Mouse (Mus musculus) spleen, embryonic (tissue): ENCODE measurements around the gene Tmem204.

Experiments
- CTCF ChIA-PET: fragments of 350-600 bp; sonication (Branson Sonifier 250); formaldehyde crosslinking; loops from one replicate; lab custom pipeline; 2022; lab: Charles Lee

Tmem204 gene

DNA sequence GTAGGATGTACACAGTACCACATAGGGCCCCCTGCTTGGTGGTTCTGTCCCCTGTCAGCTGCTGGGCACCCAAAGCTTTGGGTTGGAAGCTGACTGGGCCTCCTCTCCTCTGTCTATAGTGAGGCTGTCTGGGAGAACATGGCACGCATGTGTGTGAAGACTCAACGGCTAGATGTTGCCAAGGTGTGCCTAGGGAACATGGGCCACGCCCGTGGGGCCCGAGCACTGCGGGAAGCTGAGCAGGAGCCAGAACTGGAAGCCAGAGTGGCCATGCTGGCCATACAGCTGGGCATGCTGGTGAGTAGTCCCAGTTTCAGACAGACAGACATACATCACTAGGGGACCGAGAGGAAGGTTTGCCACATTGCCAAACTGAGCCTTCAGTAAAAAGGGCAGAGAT, 3.3 kb upstream of the Tmem204 start:
- CTCF ChIA-PET = interaction anchor here (0.6 kb wide), 1 partner anchor 62 kb away, joined by 3 read pairs; no protein-coding TSS in a partner anchor

DNA sequence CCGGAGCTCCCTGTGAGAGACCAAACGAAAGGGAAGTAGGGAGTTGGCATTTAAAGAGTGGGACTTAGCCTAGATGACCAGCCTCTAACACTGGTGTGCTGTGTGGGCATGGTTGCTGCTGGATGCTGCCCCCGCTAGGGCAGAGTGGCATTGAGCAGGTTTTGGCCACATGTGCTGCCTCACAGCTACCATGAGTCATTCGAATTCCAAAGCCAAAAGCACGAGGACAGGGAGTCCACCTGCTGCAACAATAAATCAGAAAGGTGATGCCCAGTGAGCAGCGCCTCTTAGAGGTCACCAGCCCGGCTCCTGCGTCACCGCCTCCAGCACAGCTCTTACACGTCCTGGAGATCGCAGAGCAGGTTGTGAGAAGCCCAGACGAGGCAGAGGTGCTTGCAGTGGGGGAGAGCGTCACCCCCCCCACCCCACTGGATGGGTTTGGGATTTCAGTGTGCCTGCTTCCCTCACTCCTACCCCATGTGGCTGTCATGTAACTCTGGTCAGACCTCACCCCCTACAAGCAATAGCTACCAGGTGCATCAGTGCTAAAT, 1.5 kb upstream of the Tmem204 start:
- CTCF ChIA-PET = no interaction called here

DNA sequence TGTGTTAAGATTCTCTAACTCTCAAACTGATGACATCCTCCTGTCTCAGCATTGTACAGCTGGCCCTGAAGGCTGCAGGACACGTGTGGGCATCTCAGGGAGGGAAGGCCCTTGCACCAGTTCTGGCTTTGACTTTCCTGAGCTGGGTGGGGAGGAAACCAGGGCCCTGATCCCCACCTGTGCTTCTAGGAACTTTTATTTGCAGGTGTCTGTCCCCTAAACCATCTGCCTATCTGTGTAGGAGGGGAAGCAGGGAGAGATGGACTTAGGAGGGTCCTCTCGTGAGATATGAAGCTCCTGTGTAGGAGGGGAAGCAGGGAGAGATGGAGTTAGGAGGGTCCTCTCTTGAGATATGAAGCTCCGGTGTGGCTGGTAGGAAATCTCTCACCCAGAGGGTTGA, 504 bp downstream of the Tmem204 start:
- CTCF ChIA-PET = no interaction called here

DNA sequence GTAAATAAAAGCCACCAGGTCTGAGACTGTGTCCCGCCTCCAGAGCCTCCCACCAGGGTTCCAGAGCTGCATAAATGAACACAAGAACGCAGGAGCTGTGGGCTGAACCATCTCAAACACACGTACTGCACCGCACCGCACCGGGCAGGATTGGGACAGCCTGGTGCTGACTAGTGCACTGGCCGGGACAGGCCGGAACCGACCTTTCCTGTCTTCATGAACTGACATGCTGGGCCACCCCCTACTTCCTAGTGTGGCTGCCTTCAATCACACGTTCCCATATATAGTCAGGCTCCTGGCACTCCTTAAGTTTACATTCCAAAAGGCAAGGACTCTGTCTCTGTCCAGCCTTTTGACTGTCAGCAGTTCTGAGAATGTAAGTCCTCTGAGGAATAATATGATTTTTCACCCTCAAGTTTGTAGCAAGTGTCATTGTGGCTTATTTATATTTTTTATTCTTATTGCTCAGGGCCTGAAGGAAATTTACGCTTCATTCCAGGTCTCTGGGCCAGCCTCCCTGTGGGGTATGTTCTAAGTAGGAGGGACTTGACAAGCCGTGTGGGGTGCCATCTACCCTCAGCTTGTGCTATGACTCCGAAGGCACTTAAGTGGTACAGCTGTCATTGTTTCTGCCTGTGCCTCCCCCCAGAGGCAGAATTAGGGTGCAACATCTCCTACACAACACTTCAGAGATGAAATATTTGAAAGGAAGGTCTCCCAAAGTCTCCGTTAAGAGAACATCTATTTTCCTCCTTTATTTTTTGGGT, 1.1 kb downstream of the Tmem204 start:
- CTCF ChIA-PET = no interaction called here

DNA sequence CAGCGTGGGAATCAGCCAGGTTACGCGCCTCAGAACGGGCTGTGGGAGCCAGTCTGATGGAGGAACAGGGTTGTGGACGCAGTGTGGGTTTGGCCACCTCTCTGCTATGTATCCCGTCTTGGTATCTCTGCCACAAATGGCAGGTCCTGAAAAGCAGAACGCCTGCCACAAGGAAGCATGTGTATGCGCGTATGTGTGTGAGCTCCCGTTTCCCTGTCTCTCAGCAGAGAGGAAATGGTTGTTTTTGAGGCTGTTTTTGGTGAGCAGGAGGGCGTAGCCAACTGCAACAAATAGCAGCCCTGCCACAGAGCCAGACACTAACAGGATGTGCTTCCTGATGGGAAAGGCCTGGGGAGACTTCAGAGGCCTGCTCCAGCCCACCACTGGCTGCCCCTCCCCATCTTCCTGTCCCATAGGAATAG, 2.4 kb downstream of the Tmem204 start:
- CTCF ChIA-PET = no interaction called here

DNA sequence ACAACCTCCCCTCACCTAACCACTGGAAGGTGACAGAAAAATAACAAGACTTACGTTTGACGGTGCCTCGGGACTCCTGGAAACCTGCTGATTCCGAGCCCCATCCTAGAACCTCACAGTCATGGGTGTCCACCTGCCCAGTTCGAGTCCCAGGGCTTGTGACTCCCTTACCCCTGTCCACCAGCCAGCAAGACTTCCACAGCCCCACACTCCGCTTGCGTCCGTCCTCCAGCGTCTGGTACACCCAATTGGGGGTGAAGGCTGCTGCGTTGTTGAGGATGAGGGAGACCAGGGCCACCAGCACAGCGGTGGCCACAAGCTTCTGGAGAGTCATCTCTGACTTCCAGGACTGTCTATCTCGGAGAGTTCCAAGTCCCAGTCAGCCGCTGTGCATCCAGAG, 3.2 kb downstream of the Tmem204 start:
- CTCF ChIA-PET = no interaction called here

DNA sequence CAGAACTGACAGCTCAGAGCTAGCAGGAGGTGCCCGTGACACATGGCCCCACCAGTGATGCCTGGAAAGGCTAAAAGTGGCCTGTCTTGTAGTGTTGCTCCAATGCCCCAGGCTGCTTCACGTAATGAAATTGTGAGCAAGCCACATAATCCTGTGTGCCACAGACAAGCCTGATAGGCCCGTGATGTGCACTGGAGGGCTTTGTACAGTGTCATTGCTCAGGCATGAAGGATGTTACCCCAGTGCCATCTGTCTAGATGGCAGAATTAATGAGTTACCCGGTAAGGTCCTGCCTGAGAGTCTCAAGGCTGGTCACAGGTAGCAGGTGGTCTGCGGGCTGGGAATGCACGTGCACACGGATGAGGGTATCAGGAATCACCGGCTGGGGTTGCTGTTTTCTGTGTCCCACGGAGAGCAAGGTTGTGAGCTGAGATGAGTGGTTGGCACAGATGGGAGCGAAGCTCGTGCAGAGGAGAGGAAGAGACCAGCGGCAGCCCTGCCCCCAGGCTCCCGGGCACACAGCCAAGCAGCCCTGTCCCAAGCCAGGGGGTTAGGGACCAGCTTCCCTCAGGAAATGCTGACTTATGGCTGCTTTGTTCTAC, 5.5 kb downstream of the Tmem204 start:
- CTCF ChIA-PET = no interaction called here

DNA sequence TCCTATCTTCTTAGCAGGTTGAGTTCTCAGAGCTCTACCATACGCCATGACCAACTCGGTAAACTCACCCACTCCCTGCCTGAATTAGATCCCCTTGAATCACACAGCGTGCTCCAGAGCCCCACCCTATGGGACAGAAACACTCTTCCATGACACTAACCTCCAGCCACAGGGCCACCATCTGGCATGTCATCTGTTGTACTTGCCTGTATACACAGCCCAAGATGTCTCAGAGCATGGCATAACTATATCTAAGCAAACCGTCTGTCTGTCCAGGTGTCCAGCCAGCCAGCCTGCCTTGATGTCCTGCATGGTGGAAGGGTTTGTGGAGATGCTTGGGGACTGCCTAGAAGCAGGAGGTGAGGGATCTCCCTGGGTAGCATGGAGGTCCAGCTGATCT, 6.5 kb downstream of the Tmem204 start:
- CTCF ChIA-PET = no interaction called here

DNA sequence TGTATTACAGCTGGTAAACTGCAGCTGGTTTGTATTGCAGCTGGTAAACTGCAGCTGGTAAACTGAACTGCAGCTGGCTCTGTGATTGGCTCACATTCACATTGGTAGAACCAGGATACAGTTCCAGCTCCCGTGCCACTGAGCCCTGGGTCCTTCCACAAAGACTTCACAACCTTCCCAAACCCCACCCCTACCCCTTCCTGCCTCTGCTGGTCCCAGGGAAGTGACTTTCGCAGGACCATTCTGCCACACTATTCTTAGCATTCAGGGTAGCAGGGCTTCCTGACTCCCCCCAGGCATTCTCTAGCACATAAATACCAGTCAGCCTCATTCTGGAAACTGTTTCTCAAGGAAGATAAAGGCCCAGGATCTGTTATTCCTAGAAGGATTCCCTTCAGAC, 14.7 kb downstream of the Tmem204 start:
- CTCF ChIA-PET = no interaction called here

DNA sequence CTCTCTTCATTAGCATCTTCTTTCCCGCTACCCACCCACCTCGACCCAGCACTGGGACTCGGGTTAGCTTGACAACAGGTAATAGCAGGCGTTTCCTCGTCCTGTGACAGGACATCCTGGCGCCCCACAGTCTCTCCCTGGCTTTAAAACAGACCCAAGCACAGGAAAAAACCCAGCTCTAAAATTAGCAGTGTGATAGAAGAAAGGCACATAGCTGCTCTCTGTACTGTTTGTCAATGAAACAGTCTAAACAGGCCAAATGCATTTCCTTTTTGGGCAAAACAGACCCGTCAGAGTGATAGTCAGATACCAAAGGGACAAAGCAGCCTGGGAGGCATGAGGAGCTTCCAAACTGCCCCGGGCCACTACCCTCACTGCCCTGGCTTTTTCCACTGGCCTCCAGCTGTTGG, 15.9 kb downstream of the Tmem204 start:
- CTCF ChIA-PET = interaction anchor here (0.8 kb wide), 1 partner anchor 12 kb away, joined by 4 read pairs; no protein-coding TSS in a partner anchor

DNA sequence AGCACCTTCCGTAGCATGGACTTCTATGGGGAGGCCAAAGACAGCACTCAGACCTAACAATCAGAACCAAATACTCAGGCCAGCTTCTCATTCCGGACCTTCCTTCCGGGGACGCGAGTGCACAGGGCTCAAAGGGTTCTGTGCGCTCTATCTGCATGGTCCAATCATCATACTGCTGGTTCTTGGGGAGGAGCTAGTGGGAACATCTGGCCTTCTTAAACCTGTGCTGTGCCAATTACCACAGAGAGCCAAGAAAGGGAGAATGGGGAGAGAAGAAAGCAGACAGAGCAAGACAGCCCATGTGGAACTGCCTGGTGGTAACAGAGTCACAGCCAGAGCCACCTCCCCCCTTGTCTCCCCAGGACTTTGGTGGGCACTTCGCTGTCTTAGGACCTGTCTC, 16.8 kb downstream of the Tmem204 start:
- CTCF ChIA-PET = no interaction called here

DNA sequence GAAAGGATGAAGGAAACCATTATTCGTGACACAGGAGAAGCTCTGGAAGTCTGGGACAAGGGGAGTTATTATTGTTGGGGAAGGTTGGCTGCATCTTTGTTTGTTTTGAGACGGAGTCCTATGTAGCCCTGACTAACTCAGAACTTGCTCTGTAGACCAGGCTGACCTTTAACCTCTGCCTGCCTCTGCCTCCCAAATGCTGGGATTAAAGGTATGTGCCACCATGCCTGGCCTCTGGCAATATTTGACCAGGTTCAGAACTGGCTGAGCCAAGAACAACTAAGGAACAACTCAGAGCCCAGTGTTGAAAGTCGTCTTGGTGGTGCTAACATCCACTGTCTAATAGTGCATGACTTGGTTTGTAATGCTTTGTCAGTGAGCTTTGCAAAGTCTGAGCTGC, 18.2 kb downstream of the Tmem204 start:
- CTCF ChIA-PET = no interaction called here

DNA sequence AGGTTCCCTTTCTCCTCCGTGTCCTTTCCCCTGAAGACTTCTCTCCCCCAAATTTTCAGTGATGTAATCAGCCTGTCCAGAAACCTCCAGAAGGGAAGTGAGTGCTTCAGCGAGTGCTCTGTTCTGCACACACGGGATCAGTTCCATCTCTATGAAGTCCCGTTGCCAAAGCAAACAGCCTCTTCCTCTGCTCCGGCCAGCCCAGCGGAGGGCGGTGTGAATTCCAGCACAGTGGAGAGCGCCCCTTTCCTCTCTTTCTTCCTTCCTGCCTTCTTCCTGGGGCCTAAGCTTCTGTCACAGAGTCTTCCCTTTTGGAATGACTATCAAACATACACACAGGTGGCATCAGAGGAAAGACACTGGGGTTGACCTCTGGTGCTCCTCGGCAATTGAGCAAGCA, 19.0 kb downstream of the Tmem204 start:
- CTCF ChIA-PET = interaction anchor here (1.1 kb wide), 1 partner anchor 28 kb away, joined by 3 read pairs; no protein-coding TSS in a partner anchor

DNA sequence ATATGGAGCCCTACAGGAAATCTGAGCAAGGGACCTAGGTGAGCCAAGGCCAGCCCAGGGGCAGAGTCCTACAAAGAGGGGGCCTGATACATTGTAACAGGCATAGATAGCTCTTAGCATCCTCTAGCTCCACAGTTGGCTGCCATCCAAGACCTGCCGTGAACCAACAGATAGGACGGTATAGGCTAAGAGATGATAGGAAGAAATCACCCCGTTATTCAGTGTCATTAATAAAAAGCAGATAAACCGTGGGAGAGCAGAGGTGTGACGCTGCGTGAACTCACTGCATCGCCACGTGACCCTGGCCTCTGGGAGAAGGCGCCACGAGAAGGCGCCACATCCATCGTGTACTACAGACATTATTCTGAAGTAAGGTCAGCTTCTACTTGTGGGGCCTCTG, 19.5 kb downstream of the Tmem204 start:
- CTCF ChIA-PET = interaction anchor here (1.1 kb wide), 1 partner anchor 28 kb away, joined by 3 read pairs; no protein-coding TSS in a partner anchor

DNA sequence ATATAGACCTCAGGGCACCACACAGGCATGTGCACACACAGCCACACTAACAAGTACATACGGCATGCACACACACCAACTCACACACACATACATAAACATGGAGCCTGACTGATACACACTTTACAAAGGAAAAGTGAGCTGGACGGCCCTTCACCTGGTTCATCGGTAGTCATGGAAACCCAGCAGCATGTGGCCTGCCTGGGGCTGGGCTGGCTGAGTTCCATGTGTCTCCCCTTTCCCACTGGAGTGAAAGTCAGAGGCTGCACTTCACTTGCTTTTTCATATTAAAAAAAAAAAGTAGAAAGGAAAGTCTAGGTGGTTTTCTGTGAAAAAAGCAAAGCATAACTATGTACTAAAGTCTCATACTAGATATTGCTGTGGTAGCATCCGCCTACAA, 20.1 kb downstream of the Tmem204 start:
- CTCF ChIA-PET = interaction anchor here (1.1 kb wide), 1 partner anchor 27 kb away, joined by 3 read pairs; no protein-coding TSS in a partner anchor

DNA sequence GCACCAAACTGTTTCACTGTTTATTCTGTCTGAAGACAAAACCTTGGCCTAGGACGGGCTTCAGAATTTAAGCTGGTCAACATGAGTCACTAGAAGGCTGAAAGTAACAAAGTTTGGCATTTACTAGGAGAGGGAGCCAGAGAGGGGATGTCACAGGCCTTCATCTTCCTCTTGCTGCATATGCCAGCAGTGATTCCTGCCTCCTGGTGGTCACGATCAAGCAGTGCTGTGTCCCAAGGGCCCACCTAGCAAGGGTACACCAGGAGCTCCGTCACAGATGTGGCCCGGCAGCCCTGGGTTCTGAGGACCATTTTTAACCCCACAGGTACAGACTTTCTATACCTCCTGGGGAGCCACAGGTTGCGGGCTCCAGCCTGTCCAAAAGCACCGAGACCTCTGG, 26.4 kb downstream of the Tmem204 start:
- CTCF ChIA-PET = no interaction called here

DNA sequence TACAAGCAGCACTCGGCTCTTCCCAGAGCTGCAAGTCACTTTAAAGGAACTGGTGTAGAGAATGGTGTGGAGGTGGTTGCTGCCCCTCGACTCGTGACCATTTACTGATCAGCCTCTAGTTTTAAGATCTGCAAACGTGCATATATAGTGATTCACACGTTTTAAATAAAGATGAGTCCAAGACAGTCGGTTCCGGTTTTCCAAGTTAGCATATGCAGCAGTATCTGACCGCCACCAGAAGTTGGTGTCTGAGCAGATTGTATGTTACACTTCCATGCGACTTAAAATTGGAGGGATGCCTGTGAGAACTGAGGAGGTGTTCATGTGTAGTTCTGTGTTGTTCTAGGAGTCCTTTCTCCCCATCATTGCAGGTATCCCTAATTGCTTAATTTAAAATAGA, 30.1 kb downstream of the Tmem204 start:
- CTCF ChIA-PET = interaction anchor here (0.6 kb wide), 1 partner anchor 67 kb away, joined by 4 read pairs; no protein-coding TSS in a partner anchor

DNA sequence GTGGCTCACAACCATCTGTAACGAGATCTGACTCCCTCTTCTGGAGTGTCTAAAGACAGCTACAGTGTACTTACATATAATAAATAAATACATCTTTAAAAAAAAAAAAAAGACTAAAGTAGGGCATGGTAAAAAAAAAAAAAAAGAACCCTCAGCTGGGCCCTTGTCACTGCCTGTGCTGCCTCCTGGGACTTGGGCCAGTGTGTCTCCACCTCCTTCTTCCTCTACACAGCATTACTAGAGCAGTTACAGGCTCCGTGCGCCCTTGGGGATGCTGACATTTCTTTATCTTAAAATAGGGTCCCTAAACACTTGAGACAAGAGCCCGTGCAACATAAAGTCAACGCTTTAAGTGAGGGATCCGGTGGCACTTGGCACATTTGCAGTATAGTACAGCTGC, 36.2 kb downstream of the Tmem204 start:
- CTCF ChIA-PET = interaction anchor here (0.6 kb wide), 1 partner anchor 11 kb away, joined by 3 read pairs; no protein-coding TSS in a partner anchor

DNA sequence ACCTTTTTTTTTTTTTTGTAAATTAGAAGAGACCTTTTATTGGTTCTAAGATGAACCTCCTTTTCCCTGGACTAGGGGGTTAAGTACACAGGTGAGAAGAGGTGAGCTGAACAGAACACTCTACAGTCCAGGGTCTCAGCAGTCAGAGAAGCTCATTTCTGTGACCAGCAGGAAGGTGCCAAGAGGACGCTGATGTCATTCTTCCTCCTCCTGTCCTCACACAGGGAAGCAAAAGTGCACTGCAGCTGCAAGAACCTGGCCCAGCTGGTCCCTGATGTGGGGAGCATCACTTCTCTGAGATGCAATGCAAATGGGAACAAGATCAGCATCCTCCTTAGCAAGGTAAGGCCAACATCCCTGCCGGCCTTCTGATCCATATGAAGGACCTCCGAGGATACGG, 38.1 kb downstream of the Tmem204 start:
- CTCF ChIA-PET = no interaction called here

DNA sequence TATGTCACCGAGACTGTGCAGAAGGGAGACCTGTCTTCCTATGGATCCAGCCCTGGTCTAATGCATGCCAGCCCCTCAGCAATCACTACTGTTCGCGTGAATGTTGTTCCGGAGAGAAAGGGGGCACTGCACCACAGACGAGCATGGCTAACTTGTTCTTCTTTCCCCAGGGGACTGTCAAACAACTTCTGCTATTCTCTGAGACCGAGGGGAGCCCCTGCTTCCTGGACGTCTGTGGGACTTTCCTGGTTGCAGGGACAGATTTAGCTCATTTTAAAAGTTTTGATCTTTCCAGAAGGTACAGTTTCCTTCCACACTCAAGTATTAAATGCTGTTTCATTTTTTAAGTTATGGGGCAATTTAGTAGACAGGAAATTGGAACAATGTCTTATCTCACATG, 38.5 kb downstream of the Tmem204 start:
- CTCF ChIA-PET = no interaction called here

DNA sequence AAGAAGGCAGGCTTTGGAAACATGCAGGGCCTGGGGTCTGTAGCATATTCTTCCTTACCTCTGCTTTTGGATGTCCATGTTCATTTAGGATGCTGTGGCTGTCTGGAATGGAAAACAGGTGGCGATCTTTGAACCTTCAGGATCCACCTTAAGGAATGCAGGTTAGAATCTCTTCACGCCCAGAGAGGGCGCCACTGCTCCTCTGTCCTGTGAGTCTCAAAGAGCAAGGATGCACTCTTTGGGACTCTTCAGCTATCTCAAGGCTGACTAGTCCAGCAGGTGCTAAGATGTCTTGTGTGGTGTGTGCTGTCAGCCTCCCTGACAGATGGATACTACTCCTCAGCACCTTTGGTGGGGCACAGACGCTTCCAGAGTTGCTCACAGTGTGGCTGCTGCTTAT, 47.2 kb downstream of the Tmem204 start:
- CTCF ChIA-PET = interaction anchor here (0.6 to 1.2 kb wide), 3 partner anchors 11 to 761 kb away, joined by 3 read pairs; no protein-coding TSS in a partner anchor
